Mouse (Mus musculus): ENCODE measurements around the gene Fgfr2. TPM values are rescaled to one million over a fixed set of nuclear protein-coding genes. Genes with fewer than 3 reads are reported as not detected.
A peak's percentile ranks its signal among the peaks of the same experiment; 100 is the strongest.
"Not testable (repeated sequence)": the region's sequence is repeated elsewhere in the genome, so short reads cannot be mapped to it uniquely, and the experiment has no call there.

Fgfr2 gene
- polyA plus RNA-seq, 1 experiment from 2014 or later: 169 TPM

- no peak overlapping the region for H3K4me3 ChIP-seq (ENCODE audit: low read depth, low read length)
- H3K4me1 ChIP-seq (ENCODE audit: control insufficient read depth, insufficient read depth, low read length): peaks cover 10% of the 10 kb centered on the region; the same call in 1 of the 2 replicates
- H3K9ac ChIP-seq (replicated peaks; ENCODE audit: low read depth, low read length): no peak overlapping the region
- H3K36me3 ChIP-seq (ENCODE audit: control insufficient read depth, insufficient read depth, low read length): peaks cover 2% of the 10 kb centered on the region; the same call in 1 of the 2 replicates
- WGBS: 76% methylated on average over 12 of the region's 12 CpGs
- no peak overlapping the region for H3K27ac ChIP-seq (ENCODE audit: low read length)
- H3K9me3 ChIP-seq (ENCODE audit: control insufficient read depth, low read depth, low read length): no peaks in the 10 kb centered on the region
- H3K27me3 ChIP-seq (ENCODE audit: control insufficient read depth, insufficient read depth, low read length): no peaks in the 10 kb centered on the region
- no peak overlapping the region for H3K4me2 ChIP-seq (replicated peaks; ENCODE audit: low read depth, low read length)
- ATAC-seq (ENCODE audit: insufficient number of reproducible peaks, insufficient read depth, low FRiP score, low read depth): no peak
These were observed 24.9 kb downstream of the Fgfr2 start for GRCm38 (mm10) chr7:133098118-133098793.

GRCm38 (mm10) chr7:133095610-133096009, 27.5 kb downstream of the Fgfr2 start:
- not testable (repeated sequence) for H3K4me1 ChIP-seq (ENCODE audit: control insufficient read depth, insufficient read depth, low read length); ATAC-seq (ENCODE audit: insufficient number of reproducible peaks, insufficient read depth, low FRiP score, low read depth)
- 88% methylated on average over 7 of the region's 7 CpGs for WGBS

GRCm38 (mm10) chr7:133094711-133095495, 28.2 kb downstream of the Fgfr2 start:
- no peak overlapping the region for H3K4me2 ChIP-seq (replicated peaks; ENCODE audit: low read depth, low read length)
- no peaks in the 10 kb centered on the region for H3K9me3 ChIP-seq (ENCODE audit: control insufficient read depth, low read depth, low read length)
- H3K4me1 ChIP-seq (ENCODE audit: control insufficient read depth, insufficient read depth, low read length): peaks cover 10% of the 10 kb centered on the region; the same call in 1 of the 2 replicates
- H3K4me3 ChIP-seq (ENCODE audit: low read depth, low read length): no peak overlapping the region
- WGBS: 80% methylated on average over 9 of the region's 9 CpGs
- H3K9ac ChIP-seq (replicated peaks; ENCODE audit: low read depth, low read length): no peak overlapping the region
- H3K27me3 ChIP-seq (ENCODE audit: control insufficient read depth, insufficient read depth, low read length): no peaks in the 10 kb centered on the region
- H3K36me3 ChIP-seq (ENCODE audit: control insufficient read depth, insufficient read depth, low read length): no peaks in the 10 kb centered on the region
- no peak for ATAC-seq (ENCODE audit: insufficient number of reproducible peaks, insufficient read depth, low FRiP score, low read depth)
- H3K27ac ChIP-seq (ENCODE audit: low read length): no peak overlapping the region

More at GRCm38 (mm10) chr7:133095610-133096009, 27.5 kb downstream of the Fgfr2 start:
- H3K9me3 ChIP-seq (ENCODE audit: control insufficient read depth, low read depth, low read length); H3K27ac ChIP-seq (ENCODE audit: low read length); H3K4me2 ChIP-seq (replicated peaks; ENCODE audit: low read depth, low read length); H3K27me3 ChIP-seq (ENCODE audit: control insufficient read depth, insufficient read depth, low read length); H3K9ac ChIP-seq (replicated peaks; ENCODE audit: low read depth, low read length); H3K36me3 ChIP-seq (ENCODE audit: control insufficient read depth, insufficient read depth, low read length); H3K4me3 ChIP-seq (ENCODE audit: low read depth, low read length): not testable (repeated sequence)

GRCm38 (mm10) chr7:133094161-133094560, 29.0 kb downstream of the Fgfr2 start:
- Histone ChIP-seq H3K9ac (replicated peaks; ENCODE audit: low read depth, low read length) (no peak overlapping the region), H3K27me3 (ENCODE audit: control insufficient read depth, insufficient read depth, low read length) (no peaks in the 10 kb centered on the region), H3K4me1 (ENCODE audit: control insufficient read depth, insufficient read depth, low read length) (peaks cover 12% of the 10 kb centered on the region; the same call in 1 of the 2 replicates), H3K27ac (ENCODE audit: low read length) (no peak overlapping the region), H3K9me3 (ENCODE audit: control insufficient read depth, low read depth, low read length) (no peaks in the 10 kb centered on the region), H3K4me3 (ENCODE audit: low read depth, low read length) (no peak overlapping the region), H3K36me3 (ENCODE audit: control insufficient read depth, insufficient read depth, low read length) (no peaks in the 10 kb centered on the region), H3K4me2 (replicated peaks; ENCODE audit: low read depth, low read length) (no peak overlapping the region)
- WGBS: 85% methylated on average over 3 of the region's 3 CpGs
- ATAC-seq (ENCODE audit: insufficient number of reproducible peaks, insufficient read depth, low FRiP score, low read depth): no peak

- H3K36me3 ChIP-seq (ENCODE audit: control insufficient read depth, insufficient read depth, low read length): no peaks in the 10 kb centered on the region
- H3K4me3 ChIP-seq (ENCODE audit: low read depth, low read length): no peak overlapping the region
- no peak overlapping the region for H3K27ac ChIP-seq (ENCODE audit: low read length)
- H3K4me1 ChIP-seq (ENCODE audit: control insufficient read depth, insufficient read depth, low read length): peaks cover 16% of the 10 kb centered on the region
- H3K9me3 ChIP-seq (ENCODE audit: control insufficient read depth, low read depth, low read length): no peaks in the 10 kb centered on the region
- no peaks in the 10 kb centered on the region for H3K27me3 ChIP-seq (ENCODE audit: control insufficient read depth, insufficient read depth, low read length)
- 92% methylated on average over 5 of the region's 5 CpGs for WGBS
- no peak for ATAC-seq (ENCODE audit: insufficient number of reproducible peaks, insufficient read depth, low FRiP score, low read depth)
- H3K9ac ChIP-seq (replicated peaks; ENCODE audit: low read depth, low read length): no peak overlapping the region
- no peak overlapping the region for H3K4me2 ChIP-seq (replicated peaks; ENCODE audit: low read depth, low read length)
These were observed 29.4 kb downstream of the Fgfr2 start for GRCm38 (mm10) chr7:133093731-133094130.

- WGBS: 83% methylated on average over 4 of the region's 4 CpGs
- Histone ChIP-seq H3K4me2 (replicated peaks; ENCODE audit: low read depth, low read length) (no peak overlapping the region), H3K9ac (replicated peaks; ENCODE audit: low read depth, low read length) (no peak overlapping the region), H3K36me3 (ENCODE audit: control insufficient read depth, insufficient read depth, low read length) (no peaks in the 10 kb centered on the region), H3K4me3 (ENCODE audit: low read depth, low read length) (no peak overlapping the region), H3K4me1 (ENCODE audit: control insufficient read depth, insufficient read depth, low read length) (peaks cover 21% of the 10 kb centered on the region), H3K27me3 (ENCODE audit: control insufficient read depth, insufficient read depth, low read length) (no peaks in the 10 kb centered on the region), H3K9me3 (ENCODE audit: control insufficient read depth, low read depth, low read length) (no peaks in the 10 kb centered on the region), H3K27ac (ENCODE audit: low read length) (no peak overlapping the region)
- no peak for ATAC-seq (ENCODE audit: insufficient number of reproducible peaks, insufficient read depth, low FRiP score, low read depth)
These were observed 32.5 kb downstream of the Fgfr2 start for GRCm38 (mm10) chr7:133090641-133091040.

GRCm38 (mm10) chr7:133089621-133090260, 33.4 kb downstream of the Fgfr2 start:
- no peaks in the 10 kb centered on the region for H3K9me3 ChIP-seq (ENCODE audit: control insufficient read depth, low read depth, low read length)
- WGBS: 80% methylated on average over 11 of the region's 11 CpGs
- no peak overlapping the region for H3K4me3 ChIP-seq (ENCODE audit: low read depth, low read length)
- H3K27me3 ChIP-seq (ENCODE audit: control insufficient read depth, insufficient read depth, low read length): no peaks in the 10 kb centered on the region
- no peak overlapping the region for H3K4me2 ChIP-seq (replicated peaks; ENCODE audit: low read depth, low read length)
- peak overlapping the region; percentile 58; the same call in 1 of the 2 replicates for H3K27ac ChIP-seq (ENCODE audit: low read length)
- peaks cover 21% of the 10 kb centered on the region for H3K4me1 ChIP-seq (ENCODE audit: control insufficient read depth, insufficient read depth, low read length)
- no peak for ATAC-seq (ENCODE audit: insufficient number of reproducible peaks, insufficient read depth, low FRiP score, low read depth)
- no peak overlapping the region for H3K9ac ChIP-seq (replicated peaks; ENCODE audit: low read depth, low read length)
- no peaks in the 10 kb centered on the region for H3K36me3 ChIP-seq (ENCODE audit: control insufficient read depth, insufficient read depth, low read length)

- Histone ChIP-seq H3K4me1 (ENCODE audit: control insufficient read depth, insufficient read depth, low read length) (peaks cover 18% of the 10 kb centered on the region), H3K4me2 (replicated peaks; ENCODE audit: low read depth, low read length) (no peak overlapping the region; the same call in 1 of the 2 replicates), H3K9me3 (ENCODE audit: control insufficient read depth, low read depth, low read length) (no peaks in the 10 kb centered on the region), H3K9ac (replicated peaks; ENCODE audit: low read depth, low read length) (no peak overlapping the region), H3K27ac (ENCODE audit: low read length) (peak overlapping the region; percentile 83), H3K4me3 (ENCODE audit: low read depth, low read length) (no peak overlapping the region), H3K36me3 (ENCODE audit: control insufficient read depth, insufficient read depth, low read length) (no peaks in the 10 kb centered on the region), H3K27me3 (ENCODE audit: control insufficient read depth, insufficient read depth, low read length) (no peaks in the 10 kb centered on the region)
- 0 out of 2 replicates have a peak, but pooled peaks have one; percentile 11 for ATAC-seq (ENCODE audit: insufficient number of reproducible peaks, insufficient read depth, low FRiP score, low read depth)
- WGBS: 36% methylated on average over 11 of the region's 11 CpGs
These were observed 34.3 kb downstream of the Fgfr2 start for GRCm38 (mm10) chr7:133088830-133089261.

All from stomach, embryonic 14.5 days (tissue).